Mouse (Mus musculus): ENCODE results near the gene Pfkfb3. TPM values are rescaled to one million over a fixed set of nuclear protein-coding genes. Genes with fewer than 3 reads are reported as not detected.

Gene Pfkfb3
- polyA plus RNA-seq (2014; fragmentation: Nextera tagmentation; extraction: Ambion mirVana), result 28.8 and 30.0 TPM in 2 replicates

GRCm38 (mm10) chr2:11553471-11554400 is at the start of gene Pfkfb3:
Pfkfb3 (minus strand) TSS chr2:11554077.
- H3K4me2 ChIP-seq, result peak within 1 kb of the TSS; percentile 99
- DNase-seq (peak; percentile 86), ATAC-seq (ENCODE audit: insufficient read depth) (peak; percentile 89)
- no peaks in the 10 kb centered on the region for H3K9me3 ChIP-seq (ENCODE audit: low read depth, low read length)
- H3K27ac ChIP-seq (ENCODE audit: low read depth), result no peak within 1 kb of the TSS
- H3K4me1 ChIP-seq (ENCODE audit: insufficient read depth), result 0 out of 2 replicates have a peak, but pooled peaks cover 3% of the 10 kb centered on the region
- H3K36me3 ChIP-seq (ENCODE audit: insufficient read depth), result no peaks in the 10 kb centered on the region
- peaks cover 4% of the 10 kb centered on the region; the same call in 1 of the 2 replicates for H3K27me3 ChIP-seq (ENCODE audit: insufficient read depth, low read length)
- peak within 1 kb of the TSS; percentile 65 for H3K9ac ChIP-seq
- no peak for TF ChIP-seq CTCF (IDR thresholded peaks at IDR 0.05; ENCODE audit: low read depth)
- WGBS, result 1% methylated on average over 60 of the region's 67 CpGs
- H3K4me3 ChIP-seq (ENCODE audit: low read depth, low read length), result peak within 1 kb of the TSS; percentile 56

- H3K27ac ChIP-seq (ENCODE audit: low read depth), result peak overlapping the region; percentile 67; the same call in 1 of the 2 replicates
- ATAC-seq (ENCODE audit: insufficient read depth), result peak; percentile 99
- under 1% methylated on average over 77 of the region's 78 CpGs for WGBS
- H3K4me2 ChIP-seq, result peak overlapping the region; percentile 83
- peak; percentile 98 for DNase-seq
- no peaks in the 10 kb centered on the region for H3K27me3 ChIP-seq (ENCODE audit: insufficient read depth, low read length)
- H3K9ac ChIP-seq, result peak overlapping the region; percentile 96
- H3K9me3 ChIP-seq (ENCODE audit: low read depth, low read length), result no peaks in the 10 kb centered on the region
- H3K4me1 ChIP-seq (ENCODE audit: insufficient read depth), result 0 out of 2 replicates have a peak, but pooled peaks cover 4% of the 10 kb centered on the region
- peak overlapping the region; percentile 96 for H3K4me3 ChIP-seq (ENCODE audit: low read depth, low read length)
- TF ChIP-seq CTCF (IDR thresholded peaks at IDR 0.05; ENCODE audit: low read depth), result peak; percentile 100
- H3K36me3 ChIP-seq (ENCODE audit: insufficient read depth), result peaks cover 33% of the 10 kb centered on the region
Measured at GRCm38 (mm10) chr2:11602506-11603489, 48.9 kb upstream of the Pfkfb3 start.

GRCm38 (mm10) chr2:11601795-11602194 is 47.9 kb upstream of the Pfkfb3 start:
- TF ChIP-seq CTCF (IDR thresholded peaks at IDR 0.05; ENCODE audit: low read depth), result no peak
- Histone ChIP-seq H3K9me3 (ENCODE audit: low read depth, low read length) (no peaks in the 10 kb centered on the region), H3K36me3 (ENCODE audit: insufficient read depth) (peaks cover 43% of the 10 kb centered on the region), H3K4me3 (ENCODE audit: low read depth, low read length) (peak overlapping the region; percentile 96), H3K4me2 (peak overlapping the region; percentile 83), H3K4me1 (ENCODE audit: insufficient read depth) (0 out of 2 replicates have a peak, but pooled peaks cover 4% of the 10 kb centered on the region), H3K27ac (ENCODE audit: low read depth) (no peak overlapping the region), H3K27me3 (ENCODE audit: insufficient read depth, low read length) (no peaks in the 10 kb centered on the region), H3K9ac (peak overlapping the region; percentile 96)
- 65% methylated on average over 6 of the region's 6 CpGs for WGBS
- DNase-seq (no peak), ATAC-seq (ENCODE audit: insufficient read depth) (no peak)

- 95% methylated on average over 7 of the region's 7 CpGs for WGBS
- Histone ChIP-seq H3K36me3 (ENCODE audit: insufficient read depth) (peaks cover 75% of the 10 kb centered on the region), H3K4me1 (ENCODE audit: insufficient read depth) (0 out of 2 replicates have a peak, but pooled peaks cover 4% of the 10 kb centered on the region), H3K9ac (no peak overlapping the region), H3K4me2 (no peak overlapping the region), H3K27ac (ENCODE audit: low read depth) (no peak overlapping the region), H3K4me3 (ENCODE audit: low read depth, low read length) (no peak overlapping the region), H3K9me3 (ENCODE audit: low read depth, low read length) (no peaks in the 10 kb centered on the region), H3K27me3 (ENCODE audit: insufficient read depth, low read length) (no peaks in the 10 kb centered on the region)
- no peak for DNase-seq
- TF ChIP-seq CTCF (IDR thresholded peaks at IDR 0.05; ENCODE audit: low read depth), result no peak
- no peak for ATAC-seq (ENCODE audit: insufficient read depth)
Measured at GRCm38 (mm10) chr2:11597906-11598305, 44.0 kb upstream of the Pfkfb3 start.

GRCm38 (mm10) chr2:11596690-11597089 is 42.8 kb upstream of the Pfkfb3 start:
- no peak for ATAC-seq (ENCODE audit: insufficient read depth)

GRCm38 (mm10) chr2:11587996-11588395 is 34.1 kb upstream of the Pfkfb3 start:
- Histone ChIP-seq H3K4me2 (no peak overlapping the region), H3K9me3 (ENCODE audit: low read depth, low read length) (no peaks in the 10 kb centered on the region), H3K4me1 (ENCODE audit: insufficient read depth) (no peaks in the 10 kb centered on the region), H3K27ac (ENCODE audit: low read depth) (no peak overlapping the region), H3K27me3 (ENCODE audit: insufficient read depth, low read length) (no peaks in the 10 kb centered on the region), H3K9ac (no peak overlapping the region), H3K4me3 (ENCODE audit: low read depth, low read length) (no peak overlapping the region), H3K36me3 (ENCODE audit: insufficient read depth) (peaks cover 95% of the 10 kb centered on the region)
- DNase-seq (no peak), ATAC-seq (ENCODE audit: insufficient read depth) (no peak)
- 84% methylated on average over 4 of the region's 4 CpGs for WGBS
- TF ChIP-seq CTCF (IDR thresholded peaks at IDR 0.05; ENCODE audit: low read depth), result no peak

More at GRCm38 (mm10) chr2:11596690-11597089, 42.8 kb upstream of the Pfkfb3 start:
- DNase-seq, result no peak
- H3K27ac ChIP-seq (ENCODE audit: low read depth), result no peak overlapping the region
- H3K36me3 ChIP-seq (ENCODE audit: insufficient read depth), result peaks cover 87% of the 10 kb centered on the region
- H3K4me1 ChIP-seq (ENCODE audit: insufficient read depth), result no peaks in the 10 kb centered on the region
- H3K9ac ChIP-seq, result no peak overlapping the region
- no peak overlapping the region for H3K4me2 ChIP-seq
- H3K9me3 ChIP-seq (ENCODE audit: low read depth, low read length), result no peaks in the 10 kb centered on the region
- TF ChIP-seq CTCF (IDR thresholded peaks at IDR 0.05; ENCODE audit: low read depth), result no peak
- 82% methylated on average over 2 of the region's 2 CpGs for WGBS
- H3K4me3 ChIP-seq (ENCODE audit: low read depth, low read length), result no peak overlapping the region
- no peaks in the 10 kb centered on the region for H3K27me3 ChIP-seq (ENCODE audit: insufficient read depth, low read length)

All from lung, embryonic 14.5 days (tissue).